Mouse (Mus musculus) kidney, adult 2 months (tissue): ENCODE measurements at regions not wholly inside any gene's neighbourhood (a gene's known extent, or its start where the extent isn't known, plus 50 kb on each side); places are given as distances from the start of the nearest gene placed in this dataset.

ENCODE experiments used
- CTCF ChIP-seq: fragments of 200-500 bp; conservative IDR thresholded peaks from 2 replicates; pipeline ENCODE4 v1.5.1; 2011; ENCODE audit warnings: low read depth, mild to moderate bottlenecking, control low read depth, low read length, moderate library complexity, mixed read lengths; ENCODE audit not compliant: insufficient read depth, insufficient read length
- POLR2A ChIP-seq: fragments of 200-500 bp; IDR thresholded peaks from one replicate; pipeline ENCODE4 v1.6.1; 2011; ENCODE audit warnings: low read depth, low read length, control low read depth

DNA sequence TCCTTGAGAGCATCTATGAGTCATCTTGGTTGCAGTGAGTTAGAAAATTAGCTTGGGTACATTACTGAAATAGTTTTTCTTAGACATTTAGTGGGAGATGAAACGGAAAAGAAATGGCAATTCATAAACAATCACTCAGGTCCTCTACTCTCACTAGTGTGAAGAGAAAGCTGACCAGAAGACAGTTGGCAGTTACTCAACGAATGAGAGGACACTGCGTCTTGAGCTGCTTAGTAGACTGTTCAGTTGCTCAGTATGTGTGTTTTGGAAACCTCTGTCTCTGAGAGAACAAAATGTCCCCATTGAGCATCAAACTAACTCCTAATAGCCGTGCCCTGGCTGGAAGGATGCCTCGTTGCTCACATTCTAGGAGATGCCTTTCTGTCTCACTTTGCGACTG is 459.0 kb downstream of the D3Ertd751e start:
- TF ChIP-seq CTCF (no peak), POLR2A (no peak)
